Mouse (Mus musculus) cortical plate, adult 2 months (tissue): ENCODE measurements around the gene Csrnp1. TPM values are rescaled to one million over a fixed set of nuclear protein-coding genes. Genes with fewer than 3 reads are reported as not detected.
A peak's percentile ranks its signal among the peaks of the same experiment; 100 is the strongest.

Experiments
- H3K27ac ChIP-seq: fragments of 200-500 bp; 2 replicates; pipeline ENCODE4 v1.5.1; 2012; ENCODE audit warnings: low read length, control low read depth, inconsistent platforms; ENCODE audit not compliant: insufficient read depth
- H3K4me1 ChIP-seq: fragments of 200-500 bp; 2 replicates; pipeline ENCODE4 v1.6.1; 2011; ENCODE audit warnings: low read length; ENCODE audit not compliant: control insufficient read depth, insufficient read depth
- H3K4me3 ChIP-seq: fragments of 200-500 bp; 2 replicates; pipeline ENCODE4 v1.5.1; 2011; ENCODE audit warnings: mild to moderate bottlenecking, low read length, control low read depth; ENCODE audit not compliant: insufficient read depth
- CTCF ChIP-seq: fragments of 200-500 bp; IDR thresholded peaks from 2 replicates; pipeline ENCODE4 v1.5.1; 2011; ENCODE audit warnings: mild to moderate bottlenecking, control low read depth, low read length; ENCODE audit not compliant: insufficient read depth; ENCODE audit errors: extremely low read depth
- POLR2A ChIP-seq: fragments of 200-500 bp; IDR thresholded peaks from 2 replicates; pipeline ENCODE4 v1.6.1; 2011; ENCODE audit warnings: mild to moderate bottlenecking, low read length, control low read depth; ENCODE audit not compliant: insufficient read depth; ENCODE audit errors: extremely low read depth
- polyA plus RNA-seq: library from polyadenylated mRNA; depleted of rRNA; stranded (reverse); fragments of >200 nt; gene quantifications from 2 replicates; pipeline ENCODE4 v1.2.3, GENCODE M21; 2012

The Csrnp1 gene
- polyA plus RNA-seq, 1 experiment = 21.3 TPM

- TF ChIP-seq POLR2A = no peak
- no peak for TF ChIP-seq CTCF
- Histone ChIP-seq H3K4me3 (no peak overlapping the region), H3K27ac (no peak overlapping the region), H3K4me1 (no peaks in the 10 kb centered on the region)
These were observed 6.9 kb upstream of the Csrnp1 start for GRCm38 (mm10) chr9:119991310-119991709.

- Histone ChIP-seq H3K4me3 (no peak overlapping the region), H3K27ac (no peak overlapping the region), H3K4me1 (no peaks in the 10 kb centered on the region)
- TF ChIP-seq CTCF = no peak
- no peak for TF ChIP-seq POLR2A
These were observed 3.8 kb upstream of the Csrnp1 start for GRCm38 (mm10) chr9:119988304-119988703.

- H3K27ac ChIP-seq = no peak overlapping the region
- no peak overlapping the region for H3K4me3 ChIP-seq
- peaks cover 3% of the 10 kb centered on the region; the same call in 1 of the 2 replicates for H3K4me1 ChIP-seq
- TF ChIP-seq CTCF = no peak
- TF ChIP-seq POLR2A = no peak
These were observed 1.6 kb upstream of the Csrnp1 start for GRCm38 (mm10) chr9:119985881-119986574.

GRCm38 (mm10) chr9:119983585-119984535 lies 598 bp downstream of the Csrnp1 start:
- TF ChIP-seq CTCF (no peak), POLR2A (peak; percentile 69)
- Histone ChIP-seq H3K4me3 (peak overlapping the region; percentile 85), H3K4me1 (peaks cover 16% of the 10 kb centered on the region), H3K27ac (peak overlapping the region; percentile 83)

- peaks cover 23% of the 10 kb centered on the region for H3K4me1 ChIP-seq
- peak overlapping the region; percentile 83 for H3K27ac ChIP-seq
- peak overlapping the region; percentile 85 for H3K4me3 ChIP-seq
- no peak for TF ChIP-seq CTCF
- TF ChIP-seq POLR2A = no peak
These were observed 1.4 kb downstream of the Csrnp1 start for GRCm38 (mm10) chr9:119982956-119983551.

- Histone ChIP-seq H3K27ac (peak overlapping the region; percentile 83), H3K4me1 (peaks cover 28% of the 10 kb centered on the region), H3K4me3 (peak overlapping the region; percentile 85)
- TF ChIP-seq POLR2A (no peak), CTCF (peak; percentile 28)
These were observed 2.1 kb downstream of the Csrnp1 start for GRCm38 (mm10) chr9:119982241-119982811.

GRCm38 (mm10) chr9:119981183-119982179 lies 3.0 kb downstream of the Csrnp1 start:
- Histone ChIP-seq H3K27ac (peak overlapping the region; percentile 83), H3K4me1 (peaks cover 30% of the 10 kb centered on the region), H3K4me3 (peak overlapping the region; percentile 85)
- TF ChIP-seq POLR2A (peak; percentile 35; the same call in 1 of the 2 replicates), CTCF (no peak)

- Histone ChIP-seq H3K4me1 (peaks cover 30% of the 10 kb centered on the region), H3K27ac (peak overlapping the region; percentile 83; the same call in 1 of the 2 replicates), H3K4me3 (peak overlapping the region; percentile 85; the same call in 1 of the 2 replicates)
- TF ChIP-seq POLR2A = no peak
- TF ChIP-seq CTCF = no peak
These were observed 3.7 kb downstream of the Csrnp1 start for GRCm38 (mm10) chr9:119980770-119981182.
